Mouse (Mus musculus): ENCODE results near the gene Slc6a9.

- TF ChIP-seq POLR2A (IDR thresholded peaks at IDR 0.05; ENCODE audit: borderline replicate concordance, extremely low read depth, insufficient read depth, insufficient read length, poor library complexity, severe bottlenecking) (no peak), CTCF (IDR thresholded peaks at IDR 0.05; ENCODE audit: borderline replicate concordance, extremely low read depth, insufficient read depth, insufficient read length) (no peak)
These were observed 12.7 kb downstream of the Slc6a9 start for GRCm38 (mm10) chr4:117847011-117847410.

Data from brain, embryonic 14.5 days (tissue).